Mouse (Mus musculus) hindbrain, embryonic 16.5 days (tissue): ENCODE results near the gene Tmed4. TPM values are rescaled to one million over a fixed set of nuclear protein-coding genes. Genes with fewer than 3 reads are reported as not detected.
"Not testable (repeated sequence)": the region's sequence is repeated elsewhere in the genome, so short reads cannot be mapped to it uniquely, and the experiment has no call there.

Experiments used
- ATAC-seq: fragments of 200-750 bp; cut with Nextera tagmentation; 2 replicates; pipeline ENCODE4 v1.8.0; 2017; ENCODE audit warnings: moderate TSS enrichment, moderate library complexity
- H3K27ac ChIP-seq: fragments of 300-500 bp; sonication (generic); 2 replicates; pipeline ENCODE4 v1.5.1; 2014; ENCODE audit warnings: low read depth, mild to moderate bottlenecking, control low read depth, low read length, moderate library complexity
- H3K27me3 ChIP-seq: fragments of 300-500 bp; sonication (generic); replicated peaks from 2 replicates; pipeline ENCODE4 v1.6.1; 2014; ENCODE audit warnings: low read length; ENCODE audit not compliant: control insufficient read depth, insufficient read depth
- H3K36me3 ChIP-seq: fragments of 300-500 bp; sonication (generic); 2 replicates; pipeline ENCODE4 v1.6.1; 2014; ENCODE audit warnings: mild to moderate bottlenecking, low read length, moderate library complexity, mixed read lengths; ENCODE audit not compliant: control insufficient read depth, insufficient read depth
- H3K4me1 ChIP-seq: fragments of 300-500 bp; sonication (generic); 2 replicates; pipeline ENCODE4 v1.6.1; 2014; ENCODE audit warnings: low read depth, low read length; ENCODE audit not compliant: control insufficient read depth, insufficient read depth
- H3K4me2 ChIP-seq: fragments of 300-500 bp; sonication (generic); 2 replicates; pipeline ENCODE4 v1.6.1; 2014; ENCODE audit warnings: mild to moderate bottlenecking, low read length, control low read depth, moderate library complexity
- H3K4me3 ChIP-seq: fragments of 300-500 bp; sonication (generic); 2 replicates; pipeline ENCODE4 v1.5.1; 2014; ENCODE audit warnings: mild to moderate bottlenecking, low read length, control low read depth, moderate library complexity
- H3K9ac ChIP-seq: fragments of 300-500 bp; sonication (generic); 2 replicates; pipeline ENCODE4 v1.6.1; 2014; ENCODE audit warnings: low read depth, mild to moderate bottlenecking, control low read depth, low read length, moderate library complexity
- H3K9me3 ChIP-seq: fragments of 300-500 bp; sonication (generic); 2 replicates; pipeline ENCODE4 v1.6.1; 2014; ENCODE audit warnings: mild to moderate bottlenecking, low read length, moderate library complexity; ENCODE audit not compliant: control insufficient read depth
- WGBS: fragments of 180-500 bp; shearing (Covaris S2); extraction: QIAGEN DNeasy Blood & Tissue Kit; methylation state at CpG from one replicate; pipeline ENCODE4 v1.1.7; 2014; 5-methylcytosine and 5-hydroxymethylcytosine counted together
- polyA plus RNA-seq: library from polyadenylated mRNA; unstranded; fragments of >200 nt; fragmentation: Nextera tagmentation; extraction: Ambion mirVana; gene quantifications from 2 replicates; pipeline ENCODE4 v1.2.1, GENCODE M21; 2015

The Tmed4 gene
- polyA plus RNA-seq, 1 experiment from 2014 or later, result 111 TPM

GRCm38 (mm10) chr11:6256490-6257072, 18.1 kb downstream of the Tmed4 start:
- no peak overlapping the region for H3K4me3 ChIP-seq
- WGBS, result 71% methylated on average over 6 of the region's 6 CpGs
- H3K27ac ChIP-seq, result no peak overlapping the region
- no peak overlapping the region for H3K4me2 ChIP-seq
- ATAC-seq, result peak; percentile 29; the same call in 1 of the 2 replicates
- H3K27me3 ChIP-seq, result no peaks in the 10 kb centered on the region
- peaks cover 26% of the 10 kb centered on the region for H3K36me3 ChIP-seq
- no peaks in the 10 kb centered on the region for H3K9me3 ChIP-seq
- no peaks in the 10 kb centered on the region for H3K4me1 ChIP-seq
- no peak overlapping the region for H3K9ac ChIP-seq

GRCm38 (mm10) chr11:6254602-6255001, 20.1 kb downstream of the Tmed4 start:
- H3K4me2 ChIP-seq, H3K9me3 ChIP-seq, H3K4me1 ChIP-seq, H3K27me3 ChIP-seq, H3K27ac ChIP-seq, ATAC-seq, H3K4me3 ChIP-seq, H3K9ac ChIP-seq: not testable (repeated sequence)
- peaks cover 12% of the 10 kb centered on the region for H3K36me3 ChIP-seq
- WGBS, result 92% methylated on average over 2 of the region's 2 CpGs

GRCm38 (mm10) chr11:6252824-6253223, 21.8 kb downstream of the Tmed4 start:
- ATAC-seq, result no peak
- H3K27ac ChIP-seq, result no peak overlapping the region
- H3K36me3 ChIP-seq, result no peaks in the 10 kb centered on the region
- H3K27me3 ChIP-seq, result no peaks in the 10 kb centered on the region
- no peak overlapping the region for H3K4me3 ChIP-seq
- no peaks in the 10 kb centered on the region for H3K4me1 ChIP-seq
- no peak overlapping the region for H3K4me2 ChIP-seq
- 88% methylated on average over 4 of the region's 4 CpGs for WGBS
- H3K9me3 ChIP-seq, result no peaks in the 10 kb centered on the region
- H3K9ac ChIP-seq, result no peak overlapping the region

DNA sequence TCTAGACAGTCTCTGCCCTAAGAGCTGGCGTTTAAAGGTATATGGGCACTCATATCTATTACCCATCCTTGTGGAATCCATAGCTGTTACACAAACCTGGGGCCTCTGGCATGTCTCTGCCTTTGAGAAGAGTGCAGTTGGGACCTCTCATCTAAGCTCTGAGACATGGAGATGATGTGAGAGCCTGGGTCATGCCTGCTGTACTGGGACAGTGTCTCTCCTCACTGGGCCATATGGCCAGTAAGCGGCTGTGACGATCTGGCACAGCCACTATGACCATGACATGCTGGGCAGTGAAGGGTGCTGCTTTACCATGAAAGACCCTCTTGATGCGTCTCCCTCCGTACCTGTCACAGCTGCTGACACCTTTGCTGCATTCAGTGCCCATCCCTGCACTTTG, 22.4 kb downstream of the Tmed4 start:
- H3K9ac ChIP-seq, result no peak overlapping the region
- H3K36me3 ChIP-seq, result no peaks in the 10 kb centered on the region
- no peaks in the 10 kb centered on the region for H3K9me3 ChIP-seq
- H3K27ac ChIP-seq, result no peak overlapping the region
- H3K4me2 ChIP-seq, result no peak overlapping the region
- no peaks in the 10 kb centered on the region for H3K4me1 ChIP-seq
- H3K4me3 ChIP-seq, result no peak overlapping the region
- 92% methylated on average over 5 of the region's 5 CpGs for WGBS
- no peaks in the 10 kb centered on the region for H3K27me3 ChIP-seq
- ATAC-seq, result no peak

- H3K27me3 ChIP-seq, result no peaks in the 10 kb centered on the region
- H3K4me3 ChIP-seq, result no peak overlapping the region
- WGBS, result 43% methylated on average over 18 of the region's 19 CpGs
- no peak overlapping the region for H3K4me2 ChIP-seq
- no peaks in the 10 kb centered on the region for H3K36me3 ChIP-seq
- H3K9ac ChIP-seq, result no peak overlapping the region
- no peaks in the 10 kb centered on the region for H3K4me1 ChIP-seq
- no peak overlapping the region for H3K27ac ChIP-seq
- no peaks in the 10 kb centered on the region for H3K9me3 ChIP-seq
- no peak for ATAC-seq
These were observed 30.0 kb downstream of the Tmed4 start for GRCm38 (mm10) chr11:6244707-6245106.

GRCm38 (mm10) chr11:6233025-6233424, 41.6 kb downstream of the Tmed4 start:
- H3K36me3 ChIP-seq, result no peaks in the 10 kb centered on the region
- H3K9ac ChIP-seq, result no peak overlapping the region
- H3K4me1 ChIP-seq, result no peaks in the 10 kb centered on the region
- H3K4me3 ChIP-seq, result no peak overlapping the region
- no peak overlapping the region for H3K4me2 ChIP-seq
- H3K27me3 ChIP-seq, result no peaks in the 10 kb centered on the region
- ATAC-seq, result no peak
- H3K27ac ChIP-seq, result no peak overlapping the region
- no peaks in the 10 kb centered on the region; the same call in 1 of the 2 replicates for H3K9me3 ChIP-seq
- 83% methylated on average over 4 of the region's 4 CpGs for WGBS

- no peak for ATAC-seq
- H3K27ac ChIP-seq, result no peak within 1 kb of the TSS
- no peaks in the 10 kb centered on the region for H3K36me3 ChIP-seq
- H3K9me3 ChIP-seq, result no peaks in the 10 kb centered on the region
- no peak within 1 kb of the TSS for H3K9ac ChIP-seq
- H3K4me1 ChIP-seq, result no peaks in the 10 kb centered on the region
- 90% methylated on average over 7 of the region's 7 CpGs for WGBS
- no peak within 1 kb of the TSS for H3K4me2 ChIP-seq
- no peak within 1 kb of the TSS for H3K4me3 ChIP-seq
- no peaks in the 10 kb centered on the region for H3K27me3 ChIP-seq
These were observed 44.7 kb downstream of the Tmed4 start, which contains the start of gene Npc1l1 for GRCm38 (mm10) chr11:6230012-6230411. Npc1l1 (minus strand) TSS chr11:6230143.

DNA sequence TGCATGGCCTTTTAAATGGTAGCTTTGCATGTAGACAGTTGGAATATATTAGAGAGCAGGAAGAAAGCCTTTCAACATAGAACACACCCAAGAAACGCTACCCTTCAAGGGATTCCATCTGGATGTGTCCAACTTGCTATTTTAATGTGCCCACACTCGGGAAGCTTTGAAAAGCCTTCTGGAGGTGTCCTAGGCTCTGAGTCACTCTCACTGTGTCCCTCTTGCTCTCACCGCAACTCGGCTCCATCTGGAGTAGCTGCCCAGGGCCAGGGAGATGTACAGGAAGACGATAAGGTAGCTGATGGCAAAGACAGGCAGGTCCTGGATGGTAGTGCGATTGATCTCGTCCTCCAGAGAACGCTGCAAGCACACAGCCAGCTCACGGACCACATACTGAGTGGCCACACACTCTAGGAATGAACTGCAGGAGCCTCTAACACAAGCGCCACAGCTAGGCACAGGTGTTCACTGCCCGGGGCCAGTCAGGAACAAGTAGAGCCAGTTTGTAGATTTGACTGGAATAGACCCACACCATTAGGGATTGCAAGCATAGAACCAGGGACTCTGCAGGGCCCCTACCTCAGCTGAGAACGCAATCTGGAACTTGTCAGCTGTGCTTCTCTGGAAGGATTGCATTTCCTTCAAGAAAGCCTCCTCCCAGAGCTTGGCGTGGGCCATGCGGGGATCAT, 50.0 kb downstream of the Tmed4 start:
- Histone ChIP-seq H3K4me1 (no peaks in the 10 kb centered on the region), H3K27ac (no peak overlapping the region), H3K9me3 (no peaks in the 10 kb centered on the region), H3K4me2 (no peak overlapping the region), H3K9ac (no peak overlapping the region), H3K4me3 (no peak overlapping the region), H3K36me3 (no peaks in the 10 kb centered on the region), H3K27me3 (no peaks in the 10 kb centered on the region)
- ATAC-seq, result no peak
- WGBS, result 84% methylated on average over 14 of the region's 14 CpGs

DNA sequence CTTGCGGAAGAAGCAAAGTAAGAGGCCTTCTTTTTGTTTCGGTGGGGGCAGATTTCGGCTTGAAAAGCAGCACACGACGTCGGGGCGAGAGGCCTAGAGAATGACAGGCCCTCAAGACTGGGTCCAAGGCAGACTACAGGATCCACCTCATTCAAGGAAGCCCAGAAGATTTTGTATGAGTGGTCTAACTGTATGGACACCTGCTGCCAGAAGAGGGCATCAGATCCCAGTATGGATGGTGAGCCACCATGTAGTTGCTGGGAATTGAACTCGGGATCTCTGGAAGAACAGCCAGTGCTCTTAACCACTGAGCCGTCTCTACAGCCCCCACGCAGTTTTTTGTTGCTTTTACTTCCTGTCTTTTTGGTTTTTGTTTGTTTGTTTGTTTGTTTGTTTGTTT, 52.5 kb downstream of the Tmed4 start:
- H3K27me3 ChIP-seq, result no peaks in the 10 kb centered on the region
- WGBS, result 95% methylated on average over 10 of the region's 10 CpGs
- H3K4me1 ChIP-seq, result no peaks in the 10 kb centered on the region
- H3K4me2 ChIP-seq, result no peak overlapping the region
- no peak for ATAC-seq
- no peak overlapping the region for H3K4me3 ChIP-seq
- H3K36me3 ChIP-seq, result no peaks in the 10 kb centered on the region
- no peak overlapping the region for H3K9ac ChIP-seq
- no peak overlapping the region for H3K27ac ChIP-seq
- H3K9me3 ChIP-seq, result no peaks in the 10 kb centered on the region
